Mouse (Mus musculus) ES-Bruce4 (cell line): ENCODE measurements around the gene Abcc4. TPM values are rescaled to one million over a fixed set of nuclear protein-coding genes. Genes with fewer than 3 reads are reported as not detected.
A peak's percentile ranks its signal among the peaks of the same experiment; 100 is the strongest.
"Not testable (repeated sequence)": the region's sequence is repeated elsewhere in the genome, so short reads cannot be mapped to it uniquely, and the experiment has no call there.

Experiments used
- H3K27ac ChIP-seq: 2 replicates; pipeline ENCODE4 v1.5.1; 2012; ENCODE audit warnings: low read length, inconsistent platforms; ENCODE audit not compliant: insufficient read depth
- H3K27me3 ChIP-seq: 2 replicates; pipeline ENCODE4 v1.6.1; 2012; ENCODE audit warnings: mild to moderate bottlenecking, low read length, inconsistent platforms; ENCODE audit not compliant: control insufficient read depth, poor library complexity, insufficient read depth, severe bottlenecking
- H3K36me3 ChIP-seq: 2 replicates; pipeline ENCODE4 v1.6.1; 2012; ENCODE audit warnings: inconsistent platforms, mild to moderate bottlenecking, low read length, moderate library complexity; ENCODE audit not compliant: control insufficient read depth, poor library complexity, insufficient read depth, severe bottlenecking
- H3K4me1 ChIP-seq: one replicate; pipeline ENCODE4 v1.8.1; 2011; ENCODE audit warnings: low read length; ENCODE audit not compliant: control insufficient read depth, insufficient read depth
- H3K4me3 ChIP-seq: 2 replicates; pipeline ENCODE4 v1.5.1; 2011; ENCODE audit warnings: low read depth, mild to moderate bottlenecking, low read length
- H3K9ac ChIP-seq: 2 replicates; pipeline ENCODE4 v1.6.1; 2012; ENCODE audit warnings: low read depth, mild to moderate bottlenecking, inconsistent platforms; ENCODE audit not compliant: poor library complexity, severe bottlenecking
- H3K9me3 ChIP-seq: replicated peaks from 2 replicates; pipeline ENCODE4 v1.6.1; 2012; ENCODE audit warnings: mild to moderate bottlenecking, low read length, inconsistent platforms; ENCODE audit not compliant: control insufficient read depth, poor library complexity, insufficient read depth, severe bottlenecking
- CTCF ChIP-seq: IDR thresholded peaks from one replicate; pipeline ENCODE4 v1.8.1; 2011; ENCODE audit warnings: low read depth, low read length
- EP300 ChIP-seq: IDR thresholded peaks from 2 replicates; pipeline ENCODE4 v1.6.1; 2011; ENCODE audit warnings: low read depth, low read length; ENCODE audit not compliant: insufficient read depth
- POLR2A ChIP-seq: IDR thresholded peaks from one replicate; pipeline ENCODE4 v1.8.1; 2011; ENCODE audit warnings: low read length; ENCODE audit not compliant: insufficient read depth
- polyA plus RNA-seq: library from polyadenylated mRNA; stranded (reverse); fragments of >200 nt; gene quantifications from 2 replicates; pipeline ENCODE4 v1.2.4, GENCODE M21; 2011; ENCODE audit warnings: low read depth; ENCODE audit not compliant: missing spikeins, insufficient read depth, insufficient read length

Gene Abcc4
- polyA plus RNA-seq, 1 experiment, result 32.2 TPM

GRCm38 (mm10) chr14:118673501-118673900 is 32.5 kb downstream of the Abcc4 start:
- TF ChIP-seq POLR2A, result no peak
- no peak for TF ChIP-seq CTCF
- 0 out of 2 replicates have a peak, but pooled peaks have one; percentile 21 for TF ChIP-seq EP300
- Histone ChIP-seq H3K4me3 (no peak overlapping the region), H3K36me3 (no peaks in the 10 kb centered on the region), H3K9me3 (no peaks in the 10 kb centered on the region), H3K27me3 (no peaks in the 10 kb centered on the region), H3K9ac (no peak overlapping the region), H3K4me1 (peaks cover 21% of the 10 kb centered on the region), H3K27ac (peak overlapping the region; percentile 64)

- Histone ChIP-seq H3K4me1 (peaks cover 18% of the 10 kb centered on the region), H3K27ac (peak overlapping the region; percentile 64)
- H3K27me3 ChIP-seq, H3K9me3 ChIP-seq, H3K4me3 ChIP-seq, H3K9ac ChIP-seq, H3K36me3 ChIP-seq: not testable (repeated sequence)
Measured at GRCm38 (mm10) chr14:118672931-118673330, 33.1 kb downstream of the Abcc4 start.

GRCm38 (mm10) chr14:118667499-118667898 is 38.5 kb downstream of the Abcc4 start:
- peaks cover 13% of the 10 kb centered on the region; the same call in 1 of the 2 replicates for H3K36me3 ChIP-seq
- H3K4me1 ChIP-seq, result peaks cover 9% of the 10 kb centered on the region
- H3K27me3 ChIP-seq, result no peaks in the 10 kb centered on the region
- H3K9ac ChIP-seq, result no peak overlapping the region
- H3K27ac ChIP-seq, result no peak overlapping the region
- TF ChIP-seq CTCF (no peak), EP300 (no peak), POLR2A (no peak)
- no peaks in the 10 kb centered on the region for H3K9me3 ChIP-seq
- H3K4me3 ChIP-seq, result no peak overlapping the region

- Histone ChIP-seq H3K27ac (no peak overlapping the region), H3K4me1 (peaks cover 7% of the 10 kb centered on the region), H3K9me3 (no peaks in the 10 kb centered on the region), H3K9ac (no peak overlapping the region), H3K36me3 (peaks cover 13% of the 10 kb centered on the region), H3K4me3 (no peak overlapping the region), H3K27me3 (no peaks in the 10 kb centered on the region)
- no peak for TF ChIP-seq POLR2A
- TF ChIP-seq EP300, result no peak
Measured at GRCm38 (mm10) chr14:118664661-118665060, 41.4 kb downstream of the Abcc4 start.

- H3K27me3 ChIP-seq, result no peaks in the 10 kb centered on the region
- H3K36me3 ChIP-seq, result peaks cover 6% of the 10 kb centered on the region
- no peak overlapping the region for H3K27ac ChIP-seq
- peaks cover 7% of the 10 kb centered on the region for H3K4me1 ChIP-seq
- no peak overlapping the region for H3K4me3 ChIP-seq
- TF ChIP-seq POLR2A, result no peak
- no peak for TF ChIP-seq EP300
- TF ChIP-seq CTCF, result no peak
- H3K9ac ChIP-seq, result no peak overlapping the region
- no peaks in the 10 kb centered on the region for H3K9me3 ChIP-seq
Measured at GRCm38 (mm10) chr14:118662625-118663276, 43.3 kb downstream of the Abcc4 start.

GRCm38 (mm10) chr14:118662124-118662523 is 43.9 kb downstream of the Abcc4 start:
- no peaks in the 10 kb centered on the region for H3K9me3 ChIP-seq
- H3K27me3 ChIP-seq, result no peaks in the 10 kb centered on the region
- no peak overlapping the region for H3K4me3 ChIP-seq
- peaks cover 7% of the 10 kb centered on the region for H3K4me1 ChIP-seq
- no peak overlapping the region for H3K27ac ChIP-seq
- H3K9ac ChIP-seq, result no peak overlapping the region
- TF ChIP-seq EP300 (no peak), CTCF (no peak)
- no peaks in the 10 kb centered on the region; the same call in 1 of the 2 replicates for H3K36me3 ChIP-seq
